Mouse (Mus musculus) forebrain, embryonic 14.5 days (tissue): Measurements from ENCODE around the gene Samd8. TPM values are rescaled to one million over a fixed set of nuclear protein-coding genes. Genes with fewer than 3 reads are reported as not detected.
A peak's percentile ranks its signal among the peaks of the same experiment; 100 is the strongest.

ENCODE experiments used
- ATAC-seq: fragments of 200-750 bp; cut with Nextera tagmentation; 2 replicates; pipeline ENCODE4 v1.8.0; 2017; ENCODE audit warnings: mild to moderate bottlenecking, moderate library complexity
- DNase-seq: peaks from one replicate; pipeline ENCODE4 v3.0.0-alpha.2; 2015; ENCODE audit warnings: low spot score
- H3K27ac ChIP-seq: fragments of 300-500 bp; sonication (generic); 2 replicates; pipeline ENCODE4 v1.5.1; 2014; ENCODE audit warnings: low read depth, mild to moderate bottlenecking, control low read depth, low read length, moderate library complexity
- H3K27me3 ChIP-seq: fragments of 300-500 bp; sonication (generic); replicated peaks from 2 replicates; pipeline ENCODE4 v1.6.1; 2014; ENCODE audit warnings: low read length, control low read depth, mixed read lengths; ENCODE audit not compliant: control insufficient read depth, insufficient read depth
- H3K36me3 ChIP-seq: fragments of 300-500 bp; sonication (generic); 2 replicates; pipeline ENCODE4 v1.6.1; 2014; ENCODE audit warnings: low read length, control low read depth; ENCODE audit not compliant: control insufficient read depth, insufficient read depth
- H3K4me1 ChIP-seq: fragments of 300-500 bp; sonication (generic); 2 replicates; pipeline ENCODE4 v1.6.1; 2014; ENCODE audit warnings: antibody characterized with exemption, low read length, control low read depth; ENCODE audit not compliant: control insufficient read depth, insufficient read depth
- H3K4me2 ChIP-seq: fragments of 300-500 bp; sonication (generic); 2 replicates; pipeline ENCODE4 v1.6.1; 2014; ENCODE audit warnings: mild to moderate bottlenecking, control low read depth, low read length
- H3K4me3 ChIP-seq: fragments of 300-500 bp; sonication (generic); 2 replicates; pipeline ENCODE4 v1.5.1; 2014; ENCODE audit warnings: low read depth, low read length, control low read depth
- H3K9ac ChIP-seq: fragments of 300-500 bp; sonication (generic); 2 replicates; pipeline ENCODE4 v1.6.1; 2014; ENCODE audit warnings: mild to moderate bottlenecking, low read length, control low read depth, moderate library complexity
- H3K9me3 ChIP-seq: fragments of 300-500 bp; sonication (generic); replicated peaks from 2 replicates; pipeline ENCODE4 v1.6.1; 2016; ENCODE audit warnings: low read length, control low read depth, mixed read lengths; ENCODE audit not compliant: control insufficient read depth
- WGBS: fragments of 180-500 bp; shearing (Covaris S2); extraction: QIAGEN DNeasy Blood & Tissue Kit; methylation state at CpG from one replicate; pipeline ENCODE4 v1.1.7; 2014; 5-methylcytosine and 5-hydroxymethylcytosine counted together
- polyA plus RNA-seq: library from polyadenylated mRNA; unstranded; fragments of >200 nt; fragmentation: Nextera tagmentation; extraction: Ambion mirVana; gene quantifications from 2 replicates; pipeline ENCODE4 v1.2.1, GENCODE M21; 2014

Samd8 gene
- polyA plus RNA-seq, 1 experiment from 2014 or later = 18.9 TPM

GRCm38 (mm10) chr14:21741786-21742185 lies 8.5 kb upstream of the Samd8 start:
- WGBS = 10% methylated on average over 4 of the region's 4 CpGs
- H3K9ac ChIP-seq = no peak overlapping the region; the same call in 1 of the 2 replicates
- no peaks in the 10 kb centered on the region for H3K9me3 ChIP-seq
- no peak overlapping the region for H3K4me2 ChIP-seq
- no peak overlapping the region for H3K27ac ChIP-seq
- H3K36me3 ChIP-seq = no peaks in the 10 kb centered on the region
- no peak overlapping the region for H3K4me3 ChIP-seq
- peak; percentile 92 for ATAC-seq
- no peaks in the 10 kb centered on the region for H3K27me3 ChIP-seq
- no peaks in the 10 kb centered on the region for H3K4me1 ChIP-seq
- peak; percentile 91 for DNase-seq

- Histone ChIP-seq H3K4me3 (no peak overlapping the region), H3K4me2 (no peak overlapping the region), H3K4me1 (no peaks in the 10 kb centered on the region), H3K36me3 (no peaks in the 10 kb centered on the region), H3K27me3 (no peaks in the 10 kb centered on the region), H3K9me3 (no peaks in the 10 kb centered on the region), H3K27ac (no peak overlapping the region), H3K9ac (no peak overlapping the region)
- 93% methylated on average over 4 of the region's 4 CpGs for WGBS
- no peak for ATAC-seq
- no peak for DNase-seq
These were observed 7.9 kb upstream of the Samd8 start for GRCm38 (mm10) chr14:21742441-21742840.

DNA sequence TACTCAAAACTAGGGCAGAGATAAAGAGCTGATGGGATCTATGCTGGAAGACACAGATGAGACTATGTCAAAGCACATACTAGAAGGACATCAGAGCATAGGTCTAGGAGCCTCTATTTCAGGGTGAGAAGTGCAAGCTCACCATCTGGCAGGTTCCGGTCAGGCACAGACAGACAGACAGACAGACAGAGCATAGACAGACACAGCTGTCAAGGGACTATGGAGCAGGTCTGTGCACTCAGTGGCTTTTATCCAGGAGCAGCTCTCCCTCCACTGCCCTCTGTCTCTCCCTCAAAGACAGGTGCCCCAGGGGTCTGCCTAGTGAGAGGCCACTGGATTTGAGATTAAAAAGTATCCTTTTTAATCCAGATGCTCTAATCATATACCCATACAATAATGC lies 6.2 kb upstream of the Samd8 start:
- ATAC-seq (no peak), DNase-seq (no peak)
- WGBS = 81% methylated on average over 1 of the region's 1 CpGs
- H3K9me3 ChIP-seq = no peaks in the 10 kb centered on the region
- no peaks in the 10 kb centered on the region for H3K36me3 ChIP-seq
- H3K4me3 ChIP-seq = no peak overlapping the region
- no peaks in the 10 kb centered on the region for H3K27me3 ChIP-seq
- H3K4me2 ChIP-seq = no peak overlapping the region
- no peaks in the 10 kb centered on the region for H3K4me1 ChIP-seq
- H3K27ac ChIP-seq = no peak overlapping the region
- H3K9ac ChIP-seq = no peak overlapping the region

DNA sequence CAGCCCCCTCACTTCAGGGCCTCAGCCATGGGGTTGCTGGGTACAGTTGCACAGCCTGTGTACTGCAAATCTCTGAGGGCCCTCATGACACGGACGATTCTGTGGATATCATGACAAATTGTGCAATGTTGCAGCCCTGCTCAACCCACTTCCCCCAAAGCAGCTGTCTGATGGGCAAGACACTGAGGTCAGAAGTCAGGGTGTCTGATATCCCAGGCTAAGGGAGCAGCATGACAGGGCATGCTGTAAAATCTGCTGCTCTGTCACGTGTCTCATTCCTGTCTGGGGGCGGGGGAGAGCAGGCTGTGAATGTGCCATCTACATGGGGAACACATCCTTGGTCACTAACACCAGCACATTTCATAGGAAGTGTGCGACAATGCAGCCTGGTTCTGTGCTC lies 5.2 kb upstream of the Samd8 start:
- H3K9ac ChIP-seq = no peak overlapping the region
- no peaks in the 10 kb centered on the region for H3K36me3 ChIP-seq
- H3K27ac ChIP-seq = no peak overlapping the region
- no peaks in the 10 kb centered on the region for H3K4me1 ChIP-seq
- H3K4me3 ChIP-seq = no peak overlapping the region
- no peaks in the 10 kb centered on the region for H3K27me3 ChIP-seq
- H3K4me2 ChIP-seq = no peak overlapping the region
- ATAC-seq (no peak), DNase-seq (no peak)
- WGBS = 83% methylated on average over 5 of the region's 5 CpGs
- H3K9me3 ChIP-seq = no peaks in the 10 kb centered on the region

DNA sequence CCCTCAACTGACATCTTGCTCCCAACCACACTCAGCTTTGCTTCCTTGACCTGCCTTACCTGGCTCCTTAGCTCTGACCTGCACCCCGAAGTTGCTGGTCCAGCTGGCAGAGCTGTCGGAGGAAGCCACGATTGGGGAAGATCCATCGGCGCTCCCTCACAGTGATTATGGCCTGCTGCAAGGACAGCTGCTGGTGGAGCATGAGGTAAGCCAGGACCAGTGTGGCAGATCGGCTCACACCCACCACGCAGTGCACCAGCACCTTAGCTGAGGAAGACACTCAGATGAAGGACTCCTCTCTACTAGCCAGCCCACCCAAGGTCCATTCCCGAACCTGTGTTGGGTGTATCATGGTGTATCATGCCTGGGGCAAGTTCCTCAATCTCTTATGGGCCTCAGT lies 4.1 kb upstream of the Samd8 start:
- WGBS = 88% methylated on average over 8 of the region's 8 CpGs
- DNase-seq = no peak
- H3K27me3 ChIP-seq = no peaks in the 10 kb centered on the region

DNA sequence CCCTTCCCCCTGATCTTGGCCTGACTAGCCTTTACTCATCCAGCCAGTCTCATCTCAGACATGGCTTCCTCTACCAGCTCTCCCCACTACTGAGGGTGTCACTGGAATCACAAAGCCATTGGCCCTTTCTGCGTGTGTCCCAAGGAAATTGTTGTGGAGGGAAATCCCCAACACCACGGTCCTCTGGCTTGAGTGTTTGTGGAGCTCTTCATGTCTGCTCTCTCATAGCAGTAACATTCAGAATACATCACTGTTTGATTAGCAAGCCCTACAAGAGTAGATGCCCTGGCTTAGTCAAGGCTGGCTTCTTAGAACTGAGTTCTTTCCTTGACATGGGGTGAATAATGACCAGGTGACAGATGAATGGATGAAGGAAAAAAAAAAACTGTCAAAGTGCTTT lies 3.5 kb upstream of the Samd8 start:
- no peak for ATAC-seq
- no peak overlapping the region for H3K4me2 ChIP-seq
- H3K4me3 ChIP-seq = no peak overlapping the region
- H3K27me3 ChIP-seq = no peaks in the 10 kb centered on the region
- no peak overlapping the region for H3K27ac ChIP-seq
- H3K4me1 ChIP-seq = no peaks in the 10 kb centered on the region
- DNase-seq = no peak
- 95% methylated on average over 2 of the region's 2 CpGs for WGBS
- no peaks in the 10 kb centered on the region for H3K9me3 ChIP-seq
- H3K36me3 ChIP-seq = no peaks in the 10 kb centered on the region
- no peak overlapping the region for H3K9ac ChIP-seq

More for the DNA sequence above, 4.1 kb upstream of the Samd8 start:
- no peaks in the 10 kb centered on the region for H3K9me3 ChIP-seq
- H3K36me3 ChIP-seq = no peaks in the 10 kb centered on the region
- H3K27ac ChIP-seq = no peak overlapping the region
- no peak for ATAC-seq
- H3K9ac ChIP-seq = no peak overlapping the region
- no peak overlapping the region for H3K4me3 ChIP-seq
- H3K4me1 ChIP-seq = no peaks in the 10 kb centered on the region
- H3K4me2 ChIP-seq = no peak overlapping the region

- no peaks in the 10 kb centered on the region for H3K27me3 ChIP-seq
- H3K9me3 ChIP-seq = no peaks in the 10 kb centered on the region
- no peak overlapping the region for H3K4me3 ChIP-seq
- H3K27ac ChIP-seq = no peak overlapping the region
- 0 out of 2 replicates have a peak, but pooled peaks cover 7% of the 10 kb centered on the region for H3K4me1 ChIP-seq
- ATAC-seq (no peak), DNase-seq (no peak)
- no peak overlapping the region for H3K4me2 ChIP-seq
- WGBS = 76% methylated on average over 14 of the region's 14 CpGs
- H3K9ac ChIP-seq = no peak overlapping the region
- no peaks in the 10 kb centered on the region for H3K36me3 ChIP-seq
These were observed 2.7 kb upstream of the Samd8 start for GRCm38 (mm10) chr14:21747436-21748141.

GRCm38 (mm10) chr14:21748142-21748870 lies 2.0 kb upstream of the Samd8 start:
- H3K9ac ChIP-seq = no peak overlapping the region
- DNase-seq = peak; percentile 41
- H3K4me3 ChIP-seq = no peak overlapping the region
- no peak overlapping the region for H3K27ac ChIP-seq
- no peak for ATAC-seq
- H3K27me3 ChIP-seq = no peaks in the 10 kb centered on the region
- WGBS = 41% methylated on average over 15 of the region's 15 CpGs
- H3K4me2 ChIP-seq = no peak overlapping the region
- 0 out of 2 replicates have a peak, but pooled peaks cover 7% of the 10 kb centered on the region for H3K4me1 ChIP-seq
- H3K9me3 ChIP-seq = no peaks in the 10 kb centered on the region
- no peaks in the 10 kb centered on the region for H3K36me3 ChIP-seq
